Mouse (Mus musculus): ENCODE results near the gene Rac3.
"Not testable (repeated sequence)": the region's sequence is repeated elsewhere in the genome, so short reads cannot be mapped to it uniquely, and the experiment has no call there.

Rac3 gene

DNA sequence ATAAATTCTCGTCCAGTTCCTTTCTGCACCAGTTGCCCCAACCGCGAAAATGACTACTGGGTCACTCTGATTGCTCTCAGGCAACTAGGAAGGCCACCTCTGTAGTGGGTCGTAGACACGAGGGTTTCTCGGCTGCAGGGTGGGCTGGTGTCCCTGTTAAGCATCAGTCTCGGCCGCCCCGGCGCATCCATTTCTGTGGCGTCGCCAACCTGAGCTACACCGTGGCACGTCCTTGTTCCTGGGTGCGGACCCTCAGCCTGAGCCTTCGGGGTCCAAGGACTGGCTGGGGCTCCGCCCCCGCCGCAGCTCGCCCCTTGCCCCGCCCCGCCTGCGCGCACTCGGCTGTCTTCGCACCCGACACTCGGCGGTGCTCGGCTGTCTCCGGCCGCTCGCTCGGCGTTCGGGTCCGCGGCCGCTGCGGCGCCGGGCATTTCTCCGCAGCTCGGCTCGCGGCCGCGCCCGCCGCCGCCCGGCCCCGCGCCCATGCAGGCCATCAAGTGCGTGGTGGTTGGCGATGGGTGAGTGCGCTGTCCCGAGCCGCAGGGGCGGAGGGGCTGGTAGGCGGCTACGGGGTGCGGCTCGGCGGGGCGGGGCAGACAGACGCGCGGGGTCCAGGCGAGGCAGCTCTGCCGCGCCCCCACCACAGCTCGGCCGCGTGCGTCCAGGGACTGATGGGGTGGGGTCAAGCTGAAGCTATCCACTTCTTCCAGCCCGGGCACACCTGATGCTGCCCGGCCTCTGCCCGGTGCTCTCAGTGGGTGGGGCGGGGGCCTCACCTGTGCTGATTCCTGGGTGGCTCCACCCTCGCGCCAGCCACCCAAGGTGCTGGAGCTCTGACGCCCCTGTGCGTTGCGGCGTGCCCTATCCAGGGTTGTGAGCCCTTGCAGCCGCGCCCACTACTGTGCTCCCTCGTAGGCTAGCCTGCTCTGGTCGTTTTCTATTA, at the start of gene Rac3:
Rac3 (plus strand) TSS at position 347 of the 943 bp plus-strand sequence.
- DNase-seq (ENCODE audit: low spot score in 2 of 2): peak in 1 of 2 experiments; percentile 44

- peak; percentile 95 to 97 for DNase-seq (ENCODE audit: low spot score in 2 of 2)
Observed at GRCm38 (mm10) chr11:120672687-120673593, 48.3 kb upstream of the Rac3 start, which contains the start of gene Aspscr1. Gene Aspscr1, plus strand, starts transcription at chr11:120672973.

DNA sequence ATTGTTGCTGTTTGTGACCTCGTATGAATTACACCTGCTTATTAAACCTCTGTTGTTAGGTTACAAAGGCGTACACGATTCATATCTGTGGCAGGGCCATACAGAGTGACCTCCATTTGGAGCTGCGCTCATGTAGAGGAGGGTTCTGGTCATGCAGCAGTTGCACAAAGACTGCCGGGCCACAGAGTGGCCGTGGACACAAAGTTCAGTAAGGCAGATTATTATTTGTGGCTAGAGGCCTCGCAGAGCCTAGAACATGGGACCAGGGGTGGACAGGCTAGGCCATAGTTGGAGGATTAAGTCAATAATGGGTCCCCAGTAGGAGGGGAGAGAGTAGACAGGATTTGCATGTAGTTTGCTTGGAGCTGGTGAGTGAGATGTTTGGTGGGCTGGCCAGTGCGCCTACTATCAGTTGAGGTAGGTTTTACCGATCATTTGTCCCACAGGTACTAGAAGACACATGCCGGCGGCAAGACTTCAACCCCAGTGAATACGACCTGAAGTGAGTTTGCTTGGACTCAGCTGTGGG, 47.6 kb upstream of the Rac3 start:
- DNase-seq (ENCODE audit: low spot score in 2 of 2): no peak

- not testable (repeated sequence) for DNase-seq (ENCODE audit: low spot score in 2 of 2)
Observed at GRCm38 (mm10) chr11:120675875-120676274, 45.4 kb upstream of the Rac3 start.

- DNase-seq (ENCODE audit: low spot score in 2 of 2): no peak
Observed at GRCm38 (mm10) chr11:120676951-120677350, 44.3 kb upstream of the Rac3 start.

DNA sequence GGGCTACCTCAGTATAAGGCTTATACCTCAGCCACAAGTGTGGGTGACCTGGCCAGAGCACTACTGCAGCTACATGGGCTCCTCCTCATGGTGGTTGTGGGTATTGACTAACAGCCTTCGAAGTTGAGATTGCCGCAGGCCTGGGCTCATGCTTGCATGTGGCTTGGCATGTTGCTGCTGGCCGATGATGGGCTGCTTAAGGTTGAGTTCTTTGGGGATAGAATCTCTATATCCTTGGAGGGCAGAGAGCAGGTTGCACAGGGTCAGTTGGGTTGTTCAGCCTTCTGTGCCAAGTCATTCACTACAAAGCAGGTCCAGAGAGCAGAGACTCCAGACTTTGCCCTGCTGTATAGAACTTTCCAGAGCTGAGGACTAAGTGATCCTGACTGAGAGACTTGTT, 41.4 kb upstream of the Rac3 start:
- DNase-seq (ENCODE audit: low spot score in 2 of 2): no peak

DNA sequence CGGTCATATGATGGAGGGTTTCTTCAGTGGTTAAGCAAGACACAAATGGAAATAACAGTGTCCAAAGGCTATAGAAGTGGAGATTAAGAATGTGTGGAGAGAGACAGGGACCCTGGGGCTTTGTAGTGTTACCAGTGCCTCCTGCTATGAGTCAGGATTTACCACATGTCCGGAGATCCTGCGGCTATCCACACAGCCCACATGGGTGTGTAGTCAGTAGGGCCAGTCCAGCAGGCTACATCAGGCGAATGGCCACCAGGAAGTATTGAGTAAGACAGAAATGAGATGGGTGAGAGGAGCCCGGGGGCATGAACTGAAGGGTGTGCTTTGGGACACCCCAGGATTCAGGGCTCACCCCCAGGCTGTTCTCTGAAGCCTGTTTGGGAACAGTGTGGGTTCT, 38.6 kb upstream of the Rac3 start:
- no peak for DNase-seq (ENCODE audit: low spot score in 2 of 2)

DNA sequence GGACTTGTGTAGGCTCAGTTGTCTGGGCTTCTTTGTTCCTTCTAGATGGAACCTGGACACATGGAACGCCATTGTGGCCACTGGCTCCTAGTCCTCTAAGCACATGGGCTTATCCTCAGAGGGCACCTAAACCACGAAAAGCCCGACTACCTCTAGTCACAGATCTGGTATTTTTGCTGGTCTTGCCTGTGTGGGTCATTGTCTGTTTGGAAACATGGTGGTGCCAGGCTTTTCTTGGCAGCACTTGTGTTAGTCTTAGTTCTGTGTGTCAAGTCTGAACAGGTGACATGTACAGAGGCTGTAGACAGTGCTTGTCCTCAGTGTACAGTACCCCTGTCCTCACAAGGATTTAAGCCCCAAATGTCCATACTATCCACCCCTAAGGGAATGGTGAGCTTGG, 37.7 kb upstream of the Rac3 start:
- no peak for DNase-seq (ENCODE audit: low spot score in 2 of 2)

DNA sequence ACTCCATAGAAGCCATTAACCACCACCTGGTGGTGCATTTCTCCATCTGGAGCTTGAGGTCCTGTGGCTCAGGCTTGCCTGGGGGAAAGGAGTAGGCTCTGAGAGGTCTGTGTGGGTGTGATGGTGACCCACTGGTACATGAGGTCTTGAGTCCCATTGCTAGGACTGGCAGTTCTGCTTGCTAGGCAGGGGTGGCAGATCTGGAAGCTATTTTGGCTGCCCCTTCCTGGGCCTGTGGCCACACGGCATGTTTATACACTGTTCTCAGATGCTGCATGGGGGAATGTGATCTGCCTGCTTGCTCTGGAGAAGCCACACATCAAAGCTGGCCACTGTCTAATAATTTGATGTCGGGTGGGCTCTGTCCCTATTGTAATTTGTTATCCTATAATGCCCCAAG, 37.2 kb upstream of the Rac3 start:
- DNase-seq (ENCODE audit: low spot score in 2 of 2): no peak

DNA sequence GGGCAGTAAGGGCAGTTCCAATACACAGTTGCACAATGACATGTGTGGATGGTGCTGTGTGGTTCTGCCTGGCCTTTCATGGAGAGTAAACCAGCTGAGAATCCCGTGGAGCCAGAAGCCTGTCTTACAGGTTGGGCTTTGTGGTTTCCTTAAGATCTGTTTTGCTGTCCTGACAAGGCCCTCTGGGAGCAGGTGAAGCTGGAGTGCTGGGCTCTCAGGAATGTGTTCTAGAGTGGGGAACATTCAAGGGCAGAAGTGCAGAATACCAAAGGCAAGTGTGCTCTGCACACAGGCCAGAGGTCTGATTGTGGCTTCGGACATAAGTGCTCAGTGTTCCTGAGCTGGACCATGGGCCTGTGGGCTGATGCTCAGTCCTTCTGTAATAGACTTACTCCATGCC, 36.6 kb upstream of the Rac3 start:
- DNase-seq (ENCODE audit: low spot score in 2 of 2): no peak

DNA sequence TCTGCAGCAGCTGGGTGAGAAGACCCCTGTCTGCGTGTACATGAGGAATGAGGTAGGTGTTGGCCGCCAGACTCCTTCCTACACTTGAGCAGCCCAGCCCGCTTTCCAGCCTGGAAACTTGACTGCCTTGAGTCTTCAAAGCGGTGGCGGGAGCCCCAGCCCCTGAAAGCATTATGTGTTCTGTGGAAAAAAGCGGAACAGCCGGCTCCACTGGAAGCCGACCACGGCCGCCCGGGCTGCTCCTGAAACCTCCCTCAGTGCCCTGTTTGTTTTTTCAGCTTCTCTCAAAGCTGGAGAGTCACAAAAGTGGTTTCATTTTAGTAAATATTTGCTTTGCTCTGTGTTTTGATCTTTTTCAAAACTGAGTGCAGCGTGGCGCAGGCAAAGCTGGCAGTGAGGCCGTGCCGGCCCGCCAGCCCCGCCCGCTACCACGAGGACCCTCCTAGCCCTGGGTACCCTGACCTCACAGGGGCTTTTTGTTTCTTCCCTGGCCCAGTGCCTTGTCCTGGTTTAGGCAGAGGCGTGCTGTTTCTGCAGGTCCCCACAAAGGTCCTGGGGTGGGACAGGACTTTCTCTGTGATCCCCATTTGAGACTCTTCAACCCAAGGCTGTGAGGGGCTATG, 34.5 kb upstream of the Rac3 start:
- DNase-seq (ENCODE audit: low spot score in 2 of 2): no peak

- DNase-seq (ENCODE audit: low spot score in 2 of 2): no peak
Observed at GRCm38 (mm10) chr11:120689365-120689764, 31.9 kb upstream of the Rac3 start.

- DNase-seq (ENCODE audit: low spot score in 2 of 2): no peak
Observed at GRCm38 (mm10) chr11:120692471-120693011, 28.7 kb upstream of the Rac3 start.

GRCm38 (mm10) chr11:120693461-120693860, 27.8 kb upstream of the Rac3 start:
- DNase-seq (ENCODE audit: low spot score in 2 of 2): no peak

DNA sequence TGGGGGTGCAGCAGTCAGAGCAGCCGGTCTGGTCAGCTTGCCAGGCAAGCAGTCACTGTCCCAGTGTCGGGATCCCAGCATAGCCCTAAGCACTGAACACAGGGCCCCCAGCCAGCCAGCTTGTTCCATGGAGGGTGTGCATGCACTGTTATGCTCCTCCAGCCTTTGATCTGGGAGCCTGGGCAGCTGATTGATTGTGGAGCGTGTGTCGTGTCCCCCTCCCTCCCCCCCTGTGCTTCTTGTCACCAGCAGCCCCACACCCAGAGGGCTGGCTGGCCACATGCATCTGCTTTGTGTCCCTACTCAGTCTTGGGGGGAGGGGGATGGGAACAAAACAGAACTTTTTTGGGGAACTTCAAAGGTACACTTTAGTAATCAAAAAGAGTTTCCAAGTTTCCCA, 26.1 kb upstream of the Rac3 start:
- DNase-seq (ENCODE audit: low spot score in 2 of 2): no peak

GRCm38 (mm10) chr11:120695641-120696040, 25.6 kb upstream of the Rac3 start:
- no peak for DNase-seq (ENCODE audit: low spot score in 2 of 2)

DNA sequence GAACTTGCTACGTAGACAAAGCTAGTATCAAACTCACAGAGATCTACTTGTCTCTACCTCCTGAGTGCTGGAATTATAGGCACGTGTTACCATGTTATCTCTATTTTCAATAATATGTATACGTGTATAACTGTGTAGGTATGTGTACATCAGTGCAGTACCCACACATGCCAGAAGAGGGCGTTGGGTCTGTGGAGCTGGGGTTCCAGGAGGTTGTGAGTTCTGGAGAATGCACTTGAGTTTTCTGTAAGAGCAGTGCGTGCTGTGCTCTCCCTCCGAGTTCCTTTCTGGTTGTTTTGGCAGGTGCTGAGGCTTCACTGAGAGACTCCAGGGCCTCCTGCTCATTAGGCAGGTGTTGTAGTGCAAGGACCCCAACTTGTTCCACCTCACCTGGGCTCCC, 24.7 kb upstream of the Rac3 start:
- no peak for DNase-seq (ENCODE audit: low spot score in 2 of 2)

DNA sequence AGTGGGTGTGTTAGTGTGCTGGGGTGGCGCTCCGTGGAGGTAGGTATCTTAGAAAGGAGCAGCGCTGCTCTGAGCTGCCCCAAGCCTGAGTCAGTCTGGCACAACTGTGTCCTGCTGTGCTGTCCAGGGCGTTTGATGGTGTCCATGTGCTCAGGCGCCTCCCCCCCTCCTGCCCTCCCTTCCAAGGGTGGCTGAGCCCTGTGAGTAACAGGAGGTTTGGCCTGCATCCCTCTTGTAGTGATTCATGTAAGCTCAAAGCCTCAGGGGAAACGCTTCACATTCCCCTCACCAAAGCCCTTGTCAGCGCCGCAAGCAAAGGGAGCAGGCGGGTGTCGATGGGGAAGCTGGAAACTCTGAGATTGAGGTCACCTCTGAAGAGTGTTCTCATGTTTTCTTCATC, 23.5 kb upstream of the Rac3 start:
- DNase-seq (ENCODE audit: low spot score in 2 of 2): no peak

DNA sequence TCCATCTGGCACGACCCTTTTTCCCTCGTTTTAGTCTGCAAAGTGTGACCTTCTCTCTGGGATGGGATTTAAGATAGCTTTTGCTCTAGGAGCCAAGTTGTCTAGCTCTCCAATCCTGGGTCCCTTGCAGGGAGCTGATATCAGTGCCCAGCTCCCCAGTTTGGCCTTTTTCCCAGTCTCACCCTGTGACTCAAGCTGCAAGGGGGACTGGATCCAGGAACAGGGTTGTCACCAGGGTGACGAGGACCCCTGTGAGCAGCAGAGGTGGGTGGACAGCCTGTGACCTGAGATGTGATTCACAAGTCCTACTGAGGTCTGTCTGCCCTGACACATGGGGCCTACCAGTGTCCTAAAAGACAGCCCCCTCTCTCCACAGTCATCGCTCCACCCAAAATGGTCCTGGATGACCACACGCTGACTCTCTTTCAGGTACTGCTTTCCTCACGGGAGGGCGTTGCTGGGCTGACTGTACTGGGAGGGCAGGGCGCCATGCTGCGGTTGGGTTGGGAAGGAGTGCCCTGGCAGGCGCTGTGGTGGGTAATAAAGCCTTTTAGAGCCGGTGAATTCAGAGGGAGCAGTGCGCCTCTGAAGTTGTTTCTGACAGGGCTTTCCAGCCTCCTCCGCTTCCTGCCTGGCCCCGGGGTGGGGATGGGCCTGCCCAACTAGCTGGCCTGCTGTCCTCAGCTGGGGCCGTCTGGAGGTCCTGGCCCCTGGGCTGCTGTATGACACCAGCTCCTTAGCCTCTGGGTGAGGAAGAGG, 17.4 kb upstream of the Rac3 start:
- DNase-seq (ENCODE audit: low spot score in 2 of 2): no peak

DNA sequence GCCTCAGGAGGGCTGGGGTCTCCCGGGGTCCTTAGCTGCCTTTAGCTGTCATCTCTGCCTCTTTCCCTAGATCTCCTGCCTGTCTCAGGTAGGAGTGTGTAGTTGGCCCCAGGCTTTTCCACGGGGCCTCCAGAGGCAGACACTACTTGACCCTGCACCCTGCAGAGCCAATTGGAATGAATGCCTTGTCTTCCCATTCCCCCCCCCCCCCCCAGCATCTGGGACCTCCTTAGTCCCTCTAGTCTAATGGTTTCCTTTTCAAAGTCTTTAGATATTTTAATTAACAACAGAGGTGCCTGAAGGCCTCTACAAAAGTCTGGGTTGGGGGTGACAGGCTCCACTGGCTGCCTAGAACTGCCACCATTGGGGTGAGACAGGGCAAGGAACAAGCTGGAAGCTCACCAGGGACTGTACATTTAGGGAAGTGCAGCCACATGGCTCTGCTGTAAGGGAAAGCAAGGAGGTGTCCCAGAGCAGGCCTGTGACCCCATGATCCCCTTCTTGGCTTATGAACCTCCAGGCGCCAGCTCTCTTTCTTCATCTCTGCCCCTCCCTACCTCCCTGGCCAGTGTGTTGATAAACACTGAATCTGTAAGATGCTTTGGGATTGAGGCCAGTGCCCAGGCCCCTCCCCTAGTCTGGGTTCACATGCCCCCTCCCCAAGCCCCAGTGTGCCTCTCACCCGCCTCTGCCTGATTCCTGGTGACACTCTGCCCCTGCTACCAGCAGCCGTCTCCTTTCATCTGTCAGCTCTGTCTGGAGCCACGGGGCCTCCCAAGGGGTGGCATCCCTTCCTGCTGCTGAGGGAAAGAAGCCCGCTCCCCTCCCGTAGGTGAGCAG, 16.6 kb upstream of the Rac3 start:
- no peak for DNase-seq (ENCODE audit: low spot score in 2 of 2)

Data from thymus, postnatal 10 days (tissue).